Mouse (Mus musculus) embryonic facial prominence, embryonic 12.5 days (tissue): ENCODE data around the gene Acoxl. TPM values are rescaled to one million over a fixed set of nuclear protein-coding genes. Genes with fewer than 3 reads are reported as not detected.

ENCODE experiments used
- ATAC-seq: fragments of 200-750 bp; cut with Nextera tagmentation; 2 replicates; pipeline ENCODE4 v1.8.0; 2017; ENCODE audit not compliant: insufficient number of reproducible peaks, insufficient read depth, low FRiP score, low TSS enrichment
- H3K27ac ChIP-seq: fragments of 300-500 bp; sonication (generic); 2 replicates; pipeline ENCODE4 v1.5.1; 2016; ENCODE audit warnings: mild to moderate bottlenecking
- H3K27me3 ChIP-seq: fragments of 300-500 bp; sonication (generic); 2 replicates; pipeline ENCODE4 v1.6.1; 2016; ENCODE audit warnings: mild to moderate bottlenecking, moderate library complexity
- H3K36me3 ChIP-seq: fragments of 300-500 bp; sonication (generic); 2 replicates; pipeline ENCODE4 v1.6.1; 2016; ENCODE audit warnings: mild to moderate bottlenecking
- H3K4me1 ChIP-seq: fragments of 300-500 bp; sonication (generic); 2 replicates; pipeline ENCODE4 v1.6.1; 2016
- H3K4me2 ChIP-seq: fragments of 300-500 bp; sonication (generic); replicated peaks from 2 replicates; pipeline ENCODE4 v1.6.1; 2016; ENCODE audit warnings: mild to moderate bottlenecking, moderate library complexity
- H3K4me3 ChIP-seq: fragments of 300-500 bp; sonication (generic); 2 replicates; pipeline ENCODE4 v1.5.1; 2016; ENCODE audit warnings: mild to moderate bottlenecking
- H3K9ac ChIP-seq: fragments of 300-500 bp; sonication (generic); 2 replicates; pipeline ENCODE4 v1.6.1; 2016; ENCODE audit warnings: mild to moderate bottlenecking, moderate library complexity
- H3K9me3 ChIP-seq: fragments of 300-500 bp; sonication (generic); 2 replicates; pipeline ENCODE4 v1.6.1; 2016; ENCODE audit warnings: mild to moderate bottlenecking, moderate library complexity
- WGBS: fragments of 180-500 bp; shearing (Covaris S2); methylation state at CpG from one replicate; pipeline ENCODE4 v1.1.7; 2016; 5-methylcytosine and 5-hydroxymethylcytosine counted together
- polyA plus RNA-seq: library from polyadenylated mRNA; unstranded; fragments of >200 nt; fragmentation: Nextera tagmentation; extraction: Ambion mirVana; gene quantifications from 2 replicates; pipeline ENCODE4 v1.2.1, GENCODE M21; 2016

Acoxl gene
- polyA plus RNA-seq, 1 experiment from 2014 or later, result 0.13 TPM

- H3K9ac ChIP-seq, result peak within 1 kb of the TSS; percentile 78
- peaks cover 29% of the 10 kb centered on the region for H3K27me3 ChIP-seq
- H3K4me2 ChIP-seq, result peak within 1 kb of the TSS; percentile 97
- no peaks in the 10 kb centered on the region for H3K9me3 ChIP-seq
- peaks cover 43% of the 10 kb centered on the region for H3K4me1 ChIP-seq
- H3K27ac ChIP-seq, result peak within 1 kb of the TSS; percentile 92
- H3K4me3 ChIP-seq, result peak within 1 kb of the TSS; percentile 79
- ATAC-seq, result peak; percentile 82
- under 1% methylated on average over 75 of the region's 76 CpGs for WGBS
- H3K36me3 ChIP-seq, result peaks cover 4% of the 10 kb centered on the region; the same call in 1 of the 2 replicates
Observed at GRCm38 (mm10) chr2:128125635-128126470, 287.2 kb downstream of the Acoxl start, which contains the start of gene Bcl2l11. TSS of gene Bcl2l11 (plus strand) at chr2:128126038.

- Histone ChIP-seq H3K9ac (peak overlapping the region; percentile 78), H3K4me3 (peak overlapping the region; percentile 79), H3K27me3 (peaks cover 29% of the 10 kb centered on the region), H3K9me3 (no peaks in the 10 kb centered on the region), H3K36me3 (peaks cover 12% of the 10 kb centered on the region), H3K27ac (peak overlapping the region; percentile 92), H3K4me1 (peaks cover 43% of the 10 kb centered on the region), H3K4me2 (peak overlapping the region; percentile 97)
- under 1% methylated on average over 35 of the region's 35 CpGs for WGBS
- ATAC-seq, result 0 out of 2 replicates have a peak, but pooled peaks have one; percentile 6
Observed at GRCm38 (mm10) chr2:128126591-128127051, 287.9 kb downstream of the Acoxl start.

- Histone ChIP-seq H3K4me1 (peaks cover 43% of the 10 kb centered on the region), H3K9ac (peak overlapping the region; percentile 78), H3K27ac (peak overlapping the region; percentile 92), H3K36me3 (peaks cover 14% of the 10 kb centered on the region), H3K27me3 (peaks cover 23% of the 10 kb centered on the region), H3K9me3 (no peaks in the 10 kb centered on the region), H3K4me3 (peak overlapping the region; percentile 79), H3K4me2 (peak overlapping the region; percentile 97)
- WGBS, result under 1% methylated on average over 56 of the region's 67 CpGs
- ATAC-seq, result peak; percentile 89
Observed at GRCm38 (mm10) chr2:128127121-128127671, 288.5 kb downstream of the Acoxl start.

GRCm38 (mm10) chr2:128127691-128128292 is 289.1 kb downstream of the Acoxl start:
- Histone ChIP-seq H3K27me3 (peaks cover 21% of the 10 kb centered on the region), H3K4me2 (peak overlapping the region; percentile 97), H3K9me3 (no peaks in the 10 kb centered on the region), H3K4me1 (peaks cover 40% of the 10 kb centered on the region), H3K9ac (peak overlapping the region; percentile 78), H3K27ac (peak overlapping the region; percentile 92), H3K36me3 (peaks cover 18% of the 10 kb centered on the region), H3K4me3 (peak overlapping the region; percentile 79)
- peak; percentile 6 for ATAC-seq
- under 1% methylated on average over 48 of the region's 48 CpGs for WGBS

- no peak overlapping the region for H3K27ac ChIP-seq
Observed at GRCm38 (mm10) chr2:128128532-128128931, 289.9 kb downstream of the Acoxl start.

GRCm38 (mm10) chr2:128131503-128131902 is 292.8 kb downstream of the Acoxl start:
- Histone ChIP-seq H3K9ac (no peak overlapping the region), H3K27me3 (no peaks in the 10 kb centered on the region), H3K4me3 (no peak overlapping the region), H3K4me1 (peaks cover 28% of the 10 kb centered on the region), H3K27ac (no peak overlapping the region), H3K4me2 (no peak overlapping the region), H3K9me3 (no peaks in the 10 kb centered on the region), H3K36me3 (peaks cover 30% of the 10 kb centered on the region)
- no peak for ATAC-seq
- WGBS, result 87% methylated on average over 11 of the region's 11 CpGs

More at GRCm38 (mm10) chr2:128128532-128128931, 289.9 kb downstream of the Acoxl start:
- Histone ChIP-seq H3K9me3 (no peaks in the 10 kb centered on the region), H3K4me3 (peak overlapping the region; percentile 79), H3K4me2 (peak overlapping the region; percentile 97), H3K36me3 (peaks cover 25% of the 10 kb centered on the region), H3K27me3 (peaks cover 17% of the 10 kb centered on the region), H3K9ac (peak overlapping the region; percentile 78), H3K4me1 (peaks cover 33% of the 10 kb centered on the region)
- ATAC-seq, result no peak
- WGBS, result 14% methylated on average over 10 of the region's 10 CpGs

- Histone ChIP-seq H3K4me3 (no peak overlapping the region), H3K27ac (no peak overlapping the region), H3K4me1 (peaks cover 36% of the 10 kb centered on the region), H3K4me2 (no peak overlapping the region), H3K9ac (no peak overlapping the region), H3K9me3 (no peaks in the 10 kb centered on the region), H3K36me3 (peaks cover 34% of the 10 kb centered on the region), H3K27me3 (no peaks in the 10 kb centered on the region)
- ATAC-seq, result no peak
- WGBS, result 82% methylated on average over 5 of the region's 5 CpGs
Observed at GRCm38 (mm10) chr2:128132635-128133034, 294.0 kb downstream of the Acoxl start.

- no peaks in the 10 kb centered on the region for H3K9me3 ChIP-seq
- no peaks in the 10 kb centered on the region for H3K27me3 ChIP-seq
- H3K4me2 ChIP-seq, result no peak overlapping the region
- H3K36me3 ChIP-seq, result peaks cover 34% of the 10 kb centered on the region
- peaks cover 44% of the 10 kb centered on the region for H3K4me1 ChIP-seq
- no peak overlapping the region for H3K9ac ChIP-seq
- no peak overlapping the region for H3K4me3 ChIP-seq
- H3K27ac ChIP-seq, result no peak overlapping the region
- no peak for ATAC-seq
Observed at GRCm38 (mm10) chr2:128133865-128134264, 295.2 kb downstream of the Acoxl start.

- H3K9ac ChIP-seq, result no peak overlapping the region
- no peak for ATAC-seq
- WGBS, result 80% methylated on average over 5 of the region's 5 CpGs
- H3K9me3 ChIP-seq, result no peaks in the 10 kb centered on the region
- H3K27ac ChIP-seq, result no peak overlapping the region
- H3K36me3 ChIP-seq, result peaks cover 34% of the 10 kb centered on the region
- H3K27me3 ChIP-seq, result no peaks in the 10 kb centered on the region
- peaks cover 48% of the 10 kb centered on the region for H3K4me1 ChIP-seq
- H3K4me2 ChIP-seq, result no peak overlapping the region
- H3K4me3 ChIP-seq, result no peak overlapping the region
Observed at GRCm38 (mm10) chr2:128134474-128134873, 295.8 kb downstream of the Acoxl start.

GRCm38 (mm10) chr2:128134948-128135347 is 296.3 kb downstream of the Acoxl start:
- Histone ChIP-seq H3K9ac (no peak overlapping the region), H3K4me3 (no peak overlapping the region), H3K9me3 (no peaks in the 10 kb centered on the region), H3K4me2 (no peak overlapping the region), H3K4me1 (peaks cover 50% of the 10 kb centered on the region), H3K27ac (no peak overlapping the region), H3K27me3 (no peaks in the 10 kb centered on the region), H3K36me3 (peaks cover 34% of the 10 kb centered on the region)
- no peak for ATAC-seq
- WGBS, result 63% methylated on average over 8 of the region's 8 CpGs

- H3K9me3 ChIP-seq, result no peaks in the 10 kb centered on the region
- H3K9ac ChIP-seq, result no peak overlapping the region
- no peak for ATAC-seq
- H3K4me3 ChIP-seq, result no peak overlapping the region
- peaks cover 22% of the 10 kb centered on the region for H3K36me3 ChIP-seq
- no peak overlapping the region for H3K4me2 ChIP-seq
- peaks cover 47% of the 10 kb centered on the region for H3K4me1 ChIP-seq
- no peaks in the 10 kb centered on the region for H3K27me3 ChIP-seq
- no peak overlapping the region for H3K27ac ChIP-seq
- WGBS, result 87% methylated on average over 16 of the region's 16 CpGs
Observed at GRCm38 (mm10) chr2:128136769-128137433, 298.2 kb downstream of the Acoxl start.
